Mouse (Mus musculus): Measurements from ENCODE around the gene Apol9b. TPM values are rescaled to one million over a fixed set of nuclear protein-coding genes. Genes with fewer than 3 reads are reported as not detected.
"Not testable (repeated sequence)": the region's sequence is repeated elsewhere in the genome, so short reads cannot be mapped to it uniquely, and the experiment has no call there.

Gene Apol9b
- total RNA-seq (2012; rRNA removed) (not detected in 2 replicates), polyA plus RNA-seq (2012; ENCODE audit: insufficient read depth in 1 of 2, insufficient read length in 2 of 2, low read depth in 1 of 2, low replicate concordance in 2 of 2, missing spikeins in 1 of 2) (not detected)

- not testable (repeated sequence) for H3K27me3 ChIP-seq (ENCODE audit: control insufficient read depth in 1 of 2, insufficient read depth in 2 of 2, low read length in 2 of 2); DNase-seq (ENCODE audit: low read depth, low spot score); H3K36me3 ChIP-seq (ENCODE audit: control insufficient read depth in 1 of 2, insufficient read depth in 2 of 2, low read length in 2 of 2); H3K4me3 ChIP-seq (ENCODE audit: control insufficient read depth in 1 of 2, insufficient read depth in 1 of 2, low read depth in 2 of 2, low read length in 2 of 2); H3K27ac ChIP-seq (ENCODE audit: control insufficient read depth, low read depth, low read length); H3K9me3 ChIP-seq (replicated peaks; ENCODE audit: insufficient read depth, low read length); H3K9ac ChIP-seq (ENCODE audit: control insufficient read depth, low read depth, low read length, poor library complexity, severe bottlenecking); H3K4me1 ChIP-seq (ENCODE audit: control insufficient read depth in 1 of 2, insufficient read depth in 2 of 2, low read length in 2 of 2); H3K79me2 ChIP-seq (ENCODE audit: control insufficient read depth, insufficient read depth, low read length, poor library complexity)
Measured at GRCm38 (mm10) chr15:77728739-77729138, at the start of gene Apol9b. Apol9b (plus strand) TSS chr15:77729039.

DNA sequence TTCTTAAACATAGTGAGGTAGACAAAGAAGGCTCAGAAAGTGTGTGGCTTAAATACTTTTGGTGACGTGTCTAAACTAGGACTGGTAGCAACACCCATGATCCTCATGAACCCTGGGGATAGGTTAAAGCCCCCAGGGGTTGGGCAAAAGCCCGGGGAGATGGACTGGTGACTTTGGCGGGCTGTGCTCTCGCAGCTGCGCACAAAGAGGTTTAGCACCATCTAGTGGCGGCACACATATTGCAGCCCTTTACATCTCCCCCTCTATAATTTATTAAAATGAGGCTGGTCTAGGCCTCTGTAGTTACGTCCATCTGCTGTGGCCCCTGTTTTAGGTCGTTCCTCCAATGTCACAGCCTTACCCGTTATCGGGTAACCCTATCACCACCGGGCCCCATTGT lies 44.9 kb upstream of the Apol9b start:
- TF ChIP-seq CTCF (IDR thresholded peaks at IDR 0.05 in 2 of 3, conservative IDR thresholded peaks at IDR 0.05 in 1 of 3; ENCODE audit: control insufficient read depth in 1 of 3, insufficient read depth in 1 of 3, low read depth in 2 of 3, low read length in 3 of 3, poor library complexity in 1 of 3, severe bottlenecking in 1 of 3) (peak; percentile 32 to 56 (median 45)), ZC3H11A (IDR thresholded peaks at IDR 0.05; ENCODE audit: low read depth, low read length) (peak; percentile 32; the same call in 1 of the 2 replicates), RAD21 (IDR thresholded peaks at IDR 0.05; ENCODE audit: low read depth, low read length) (peak; percentile 49), SMC3 (IDR thresholded peaks at IDR 0.05; ENCODE audit: low read depth, low read length) (peak; percentile 49), NRF1 (IDR thresholded peaks at IDR 0.05; ENCODE audit: insufficient read depth, low read depth, low read length, poor library complexity, severe bottlenecking) (0 out of 2 replicates have a peak, but pooled peaks have one; percentile 43)
- not testable (repeated sequence) for H3K36me3 ChIP-seq (ENCODE audit: control insufficient read depth in 1 of 2, insufficient read depth in 2 of 2, low read length in 2 of 2); H3K4me3 ChIP-seq (ENCODE audit: control insufficient read depth in 1 of 2, insufficient read depth in 1 of 2, low read depth in 2 of 2, low read length in 2 of 2); H3K79me2 ChIP-seq (ENCODE audit: control insufficient read depth, insufficient read depth, low read length, poor library complexity); H3K9ac ChIP-seq (ENCODE audit: control insufficient read depth, low read depth, low read length, poor library complexity, severe bottlenecking); H3K9me3 ChIP-seq (replicated peaks; ENCODE audit: insufficient read depth, low read length); H3K27me3 ChIP-seq (ENCODE audit: control insufficient read depth in 1 of 2, insufficient read depth in 2 of 2, low read length in 2 of 2); H3K4me1 ChIP-seq (ENCODE audit: control insufficient read depth in 1 of 2, insufficient read depth in 2 of 2, low read length in 2 of 2); H3K27ac ChIP-seq (ENCODE audit: control insufficient read depth, low read depth, low read length)
- DNase-seq (ENCODE audit: low read depth, low spot score), result peak; percentile 17

GRCm38 (mm10) chr15:77691532-77692311 lies 37.1 kb upstream of the Apol9b start:
- H3K4me3 ChIP-seq (ENCODE audit: control insufficient read depth in 1 of 2, insufficient read depth in 1 of 2, low read depth in 2 of 2, low read length in 2 of 2); H3K4me1 ChIP-seq (ENCODE audit: control insufficient read depth in 1 of 2, insufficient read depth in 2 of 2, low read length in 2 of 2); H3K36me3 ChIP-seq (ENCODE audit: control insufficient read depth in 1 of 2, insufficient read depth in 2 of 2, low read length in 2 of 2); DNase-seq (ENCODE audit: low read depth, low spot score); H3K27me3 ChIP-seq (ENCODE audit: control insufficient read depth in 1 of 2, insufficient read depth in 2 of 2, low read length in 2 of 2); H3K79me2 ChIP-seq (ENCODE audit: control insufficient read depth, insufficient read depth, low read length, poor library complexity); H3K9ac ChIP-seq (ENCODE audit: control insufficient read depth, low read depth, low read length, poor library complexity, severe bottlenecking); H3K27ac ChIP-seq (ENCODE audit: control insufficient read depth, low read depth, low read length); H3K9me3 ChIP-seq (replicated peaks; ENCODE audit: insufficient read depth, low read length): not testable (repeated sequence)

- not testable (repeated sequence) for H3K79me2 ChIP-seq (ENCODE audit: control insufficient read depth, insufficient read depth, low read length, poor library complexity); H3K36me3 ChIP-seq (ENCODE audit: control insufficient read depth in 1 of 2, insufficient read depth in 2 of 2, low read length in 2 of 2); H3K27ac ChIP-seq (ENCODE audit: control insufficient read depth, low read depth, low read length); H3K9ac ChIP-seq (ENCODE audit: control insufficient read depth, low read depth, low read length, poor library complexity, severe bottlenecking); H3K4me3 ChIP-seq (ENCODE audit: control insufficient read depth in 1 of 2, insufficient read depth in 1 of 2, low read depth in 2 of 2, low read length in 2 of 2); H3K4me1 ChIP-seq (ENCODE audit: control insufficient read depth in 1 of 2, insufficient read depth in 2 of 2, low read length in 2 of 2); H3K9me3 ChIP-seq (replicated peaks; ENCODE audit: insufficient read depth, low read length); H3K27me3 ChIP-seq (ENCODE audit: control insufficient read depth in 1 of 2, insufficient read depth in 2 of 2, low read length in 2 of 2)
- DNase-seq (ENCODE audit: low read depth, low spot score), result peak; percentile 55
- peak; percentile 29 for TF ChIP-seq RAD21 (IDR thresholded peaks at IDR 0.05; ENCODE audit: low read depth, low read length)
- peak; percentile 29 to 60 (median 54) for TF ChIP-seq CTCF (IDR thresholded peaks at IDR 0.05 in 2 of 3, conservative IDR thresholded peaks at IDR 0.05 in 1 of 3; ENCODE audit: control insufficient read depth in 1 of 3, insufficient read depth in 1 of 3, low read depth in 2 of 3, low read length in 3 of 3, poor library complexity in 1 of 3, severe bottlenecking in 1 of 3)
- TF ChIP-seq SMC3 (IDR thresholded peaks at IDR 0.05; ENCODE audit: low read depth, low read length), result peak; percentile 58
Measured at GRCm38 (mm10) chr15:77694687-77695295, 34.0 kb upstream of the Apol9b start.

GRCm38 (mm10) chr15:77698656-77699055 lies 30.2 kb upstream of the Apol9b start, which contains the start of gene Apol7e:
Apol7e (plus strand) TSS chr15:77698857.
- not testable (repeated sequence) for H3K27ac ChIP-seq (ENCODE audit: control insufficient read depth, low read depth, low read length); H3K27me3 ChIP-seq (ENCODE audit: control insufficient read depth in 1 of 2, insufficient read depth in 2 of 2, low read length in 2 of 2); H3K4me3 ChIP-seq (ENCODE audit: control insufficient read depth in 1 of 2, insufficient read depth in 1 of 2, low read depth in 2 of 2, low read length in 2 of 2); H3K36me3 ChIP-seq (ENCODE audit: control insufficient read depth in 1 of 2, insufficient read depth in 2 of 2, low read length in 2 of 2); H3K9me3 ChIP-seq (replicated peaks; ENCODE audit: insufficient read depth, low read length); H3K9ac ChIP-seq (ENCODE audit: control insufficient read depth, low read depth, low read length, poor library complexity, severe bottlenecking); DNase-seq (ENCODE audit: low read depth, low spot score); H3K79me2 ChIP-seq (ENCODE audit: control insufficient read depth, insufficient read depth, low read length, poor library complexity); H3K4me1 ChIP-seq (ENCODE audit: control insufficient read depth in 1 of 2, insufficient read depth in 2 of 2, low read length in 2 of 2)

DNA sequence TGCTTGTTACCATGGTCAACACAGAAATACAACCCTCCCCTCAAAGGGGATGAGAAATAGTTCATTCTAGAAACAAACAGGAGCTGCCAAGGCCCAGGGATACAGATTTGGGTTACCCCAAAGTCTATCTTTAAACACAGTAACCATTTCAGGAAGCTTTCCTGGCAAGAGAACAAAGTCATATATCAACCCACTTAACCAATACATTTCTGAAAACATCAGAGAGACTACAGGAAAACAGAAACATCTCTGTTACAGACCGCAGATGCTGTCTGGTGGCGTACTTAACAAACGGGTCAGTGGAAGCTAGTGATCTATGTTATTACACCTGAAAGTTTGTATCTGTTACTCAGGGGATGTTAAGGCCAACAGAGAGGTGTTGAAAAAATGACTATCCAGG lies 23.5 kb upstream of the Apol9b start:
- not testable (repeated sequence) for H3K79me2 ChIP-seq (ENCODE audit: control insufficient read depth, insufficient read depth, low read length, poor library complexity); H3K9ac ChIP-seq (ENCODE audit: control insufficient read depth, low read depth, low read length, poor library complexity, severe bottlenecking); H3K9me3 ChIP-seq (replicated peaks; ENCODE audit: insufficient read depth, low read length); H3K27me3 ChIP-seq (ENCODE audit: control insufficient read depth in 1 of 2, insufficient read depth in 2 of 2, low read length in 2 of 2); DNase-seq (ENCODE audit: low read depth, low spot score); H3K27ac ChIP-seq (ENCODE audit: control insufficient read depth, low read depth, low read length); H3K4me1 ChIP-seq (ENCODE audit: control insufficient read depth in 1 of 2, insufficient read depth in 2 of 2, low read length in 2 of 2); H3K36me3 ChIP-seq (ENCODE audit: control insufficient read depth in 1 of 2, insufficient read depth in 2 of 2, low read length in 2 of 2); H3K4me3 ChIP-seq (ENCODE audit: control insufficient read depth in 1 of 2, insufficient read depth in 1 of 2, low read depth in 2 of 2, low read length in 2 of 2)

Measured in MEL (cell line).